Mouse (Mus musculus) thymus, postnatal 10 days (tissue): ENCODE measurements around the gene Gm20806.
"Not testable (repeated sequence)": the region's sequence is repeated elsewhere in the genome, so short reads cannot be mapped to it uniquely, and the experiment has no call there.

ENCODE experiments used
- DNase-seq, 2 experiments: peaks; one replicate each; pipeline ENCODE4 v3.0.0; 2021; ENCODE audit warnings: low spot score in 2 of 2

The Gm20806 gene

DNA sequence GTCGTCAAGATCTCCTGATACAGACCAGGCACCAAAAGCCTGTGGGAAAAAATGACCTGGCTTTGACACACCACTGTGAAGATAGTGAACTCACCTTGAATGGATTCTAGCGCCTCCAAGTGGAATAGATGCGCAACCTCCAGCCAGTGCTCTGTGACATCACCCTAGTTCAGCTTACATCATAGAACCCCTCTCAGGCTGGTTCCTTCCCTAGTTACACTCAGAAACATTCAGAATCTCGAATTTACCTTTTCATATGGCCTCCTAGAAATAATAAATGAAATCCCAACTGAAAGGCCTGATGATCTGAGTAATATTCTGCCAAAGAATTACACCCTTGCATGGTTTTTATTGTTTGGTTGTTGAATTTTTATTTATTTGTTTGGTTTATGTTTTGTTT lies at the start of gene Gm20806:
Gene Gm20806, minus strand, starts transcription at position 101 of the 400 bp plus-strand sequence.
- not testable (repeated sequence) for DNase-seq
